Mouse (Mus musculus): ENCODE measurements at regions not wholly inside any gene's neighbourhood (a gene's known extent, or its start where the extent isn't known, plus 50 kb on each side); places are given as distances from the start of the nearest gene placed in this dataset.

GRCm38 (mm10) chr13:34460969-34461368 lies 116.0 kb upstream of the Slc22a23 start:
- Histone ChIP-seq H3K27me3 (replicated peaks) (no peaks in the 10 kb centered on the region), H3K9ac (no peak overlapping the region), H3K36me3 (no peaks in the 10 kb centered on the region), H3K27ac (no peak overlapping the region), H3K4me1 (peaks cover 9% of the 10 kb centered on the region), H3K4me2 (replicated peaks) (no peak overlapping the region), H3K4me3 (no peak overlapping the region), H3K9me3 (no peaks in the 10 kb centered on the region)
- 67% methylated on average over 4 of the region's 4 CpGs for WGBS
- ATAC-seq (ENCODE audit: low FRiP score, low read depth), result no peak

GRCm38 (mm10) chr13:34456051-34456450 lies 111.1 kb upstream of the Slc22a23 start:
- no peaks in the 10 kb centered on the region for H3K27me3 ChIP-seq (replicated peaks)
- H3K4me3 ChIP-seq, result no peak overlapping the region
- ATAC-seq (ENCODE audit: low FRiP score, low read depth), result no peak
- H3K4me2 ChIP-seq (replicated peaks), result no peak overlapping the region
- H3K9ac ChIP-seq, result no peak overlapping the region
- H3K4me1 ChIP-seq, result no peaks in the 10 kb centered on the region
- H3K36me3 ChIP-seq, result no peaks in the 10 kb centered on the region
- no peaks in the 10 kb centered on the region for H3K9me3 ChIP-seq
- WGBS, result 75% methylated on average over 3 of the region's 3 CpGs
- no peak overlapping the region for H3K27ac ChIP-seq

GRCm38 (mm10) chr13:34446806-34447205 lies 101.8 kb upstream of the Slc22a23 start:
- Histone ChIP-seq H3K9ac (no peak overlapping the region), H3K27ac (no peak overlapping the region), H3K4me3 (no peak overlapping the region), H3K4me1 (no peaks in the 10 kb centered on the region), H3K4me2 (replicated peaks) (no peak overlapping the region), H3K36me3 (no peaks in the 10 kb centered on the region), H3K27me3 (replicated peaks) (no peaks in the 10 kb centered on the region), H3K9me3 (no peaks in the 10 kb centered on the region)
- ATAC-seq (ENCODE audit: low FRiP score, low read depth), result no peak

GRCm38 (mm10) chr13:34446327-34446726 lies 101.3 kb upstream of the Slc22a23 start:
- Histone ChIP-seq H3K4me1 (0 out of 2 replicates have a peak, but pooled peaks cover 1% of the 10 kb centered on the region), H3K4me2 (replicated peaks) (no peak overlapping the region), H3K36me3 (no peaks in the 10 kb centered on the region), H3K27ac (no peak overlapping the region), H3K4me3 (no peak overlapping the region), H3K27me3 (replicated peaks) (no peaks in the 10 kb centered on the region), H3K9me3 (no peaks in the 10 kb centered on the region), H3K9ac (no peak overlapping the region)
- 63% methylated on average over 8 of the region's 8 CpGs for WGBS
- ATAC-seq (ENCODE audit: low FRiP score, low read depth), result no peak

- ATAC-seq (ENCODE audit: low FRiP score, low read depth), result no peak
- Histone ChIP-seq H3K9me3 (no peaks in the 10 kb centered on the region), H3K9ac (no peak overlapping the region), H3K36me3 (no peaks in the 10 kb centered on the region), H3K4me2 (replicated peaks) (no peak overlapping the region), H3K27me3 (replicated peaks) (no peaks in the 10 kb centered on the region), H3K27ac (no peak overlapping the region), H3K4me3 (no peak overlapping the region), H3K4me1 (0 out of 2 replicates have a peak, but pooled peaks cover 7% of the 10 kb centered on the region)
- WGBS, result 30% methylated on average over 1 of the region's 1 CpGs
These were observed 96.4 kb upstream of the Slc22a23 start for GRCm38 (mm10) chr13:34441347-34441746.

GRCm38 (mm10) chr13:34427527-34427926 lies 82.5 kb upstream of the Slc22a23 start:
- Histone ChIP-seq H3K4me2 (replicated peaks) (no peak overlapping the region), H3K4me1 (no peaks in the 10 kb centered on the region), H3K27me3 (replicated peaks) (no peaks in the 10 kb centered on the region), H3K27ac (no peak overlapping the region), H3K4me3 (no peak overlapping the region), H3K9ac (no peak overlapping the region), H3K36me3 (no peaks in the 10 kb centered on the region), H3K9me3 (no peaks in the 10 kb centered on the region)
- 91% methylated on average over 1 of the region's 1 CpGs for WGBS
- no peak for ATAC-seq (ENCODE audit: low FRiP score, low read depth)

GRCm38 (mm10) chr13:34424921-34425320 lies 79.9 kb upstream of the Slc22a23 start:
- H3K4me3 ChIP-seq, result no peak overlapping the region
- H3K27ac ChIP-seq, result no peak overlapping the region
- no peaks in the 10 kb centered on the region for H3K9me3 ChIP-seq
- H3K36me3 ChIP-seq, result no peaks in the 10 kb centered on the region
- 64% methylated on average over 3 of the region's 3 CpGs for WGBS
- no peak for ATAC-seq (ENCODE audit: low FRiP score, low read depth)
- H3K4me2 ChIP-seq (replicated peaks), result no peak overlapping the region
- H3K4me1 ChIP-seq, result 0 out of 2 replicates have a peak, but pooled peaks cover 5% of the 10 kb centered on the region
- H3K9ac ChIP-seq, result no peak overlapping the region
- H3K27me3 ChIP-seq (replicated peaks), result no peaks in the 10 kb centered on the region

- WGBS, result 52% methylated on average over 3 of the region's 3 CpGs
- H3K27ac ChIP-seq, result no peak overlapping the region
- no peak overlapping the region for H3K9ac ChIP-seq
- ATAC-seq (ENCODE audit: low FRiP score, low read depth), result no peak
- 0 out of 2 replicates have a peak, but pooled peaks cover 5% of the 10 kb centered on the region for H3K4me1 ChIP-seq
- H3K27me3 ChIP-seq (replicated peaks), result no peaks in the 10 kb centered on the region
- no peak overlapping the region for H3K4me2 ChIP-seq (replicated peaks)
- H3K9me3 ChIP-seq, result no peaks in the 10 kb centered on the region
- no peaks in the 10 kb centered on the region for H3K36me3 ChIP-seq
- H3K4me3 ChIP-seq, result no peak overlapping the region
These were observed 76.7 kb upstream of the Slc22a23 start for GRCm38 (mm10) chr13:34421644-34422043.

- H3K36me3 ChIP-seq, result no peaks in the 10 kb centered on the region
- H3K4me1 ChIP-seq, result 0 out of 2 replicates have a peak, but pooled peaks cover 5% of the 10 kb centered on the region
- 0 out of 2 replicates have a peak, but pooled peaks have one; percentile 53 for ATAC-seq (ENCODE audit: low FRiP score, low read depth)
- no peak overlapping the region for H3K4me3 ChIP-seq
- WGBS, result 56% methylated on average over 8 of the region's 8 CpGs
- H3K4me2 ChIP-seq (replicated peaks), result no peak overlapping the region
- no peak overlapping the region for H3K27ac ChIP-seq
- no peak overlapping the region for H3K9ac ChIP-seq
- no peaks in the 10 kb centered on the region for H3K9me3 ChIP-seq
- no peaks in the 10 kb centered on the region for H3K27me3 ChIP-seq (replicated peaks)
These were observed 75.6 kb upstream of the Slc22a23 start for GRCm38 (mm10) chr13:34420341-34421156.

- no peak overlapping the region for H3K4me3 ChIP-seq
- H3K4me2 ChIP-seq (replicated peaks), result no peak overlapping the region
- no peak overlapping the region for H3K9ac ChIP-seq
- no peaks in the 10 kb centered on the region for H3K9me3 ChIP-seq
- H3K4me1 ChIP-seq, result 0 out of 2 replicates have a peak, but pooled peaks cover 5% of the 10 kb centered on the region
- H3K27ac ChIP-seq, result no peak overlapping the region
- H3K27me3 ChIP-seq (replicated peaks), result no peaks in the 10 kb centered on the region
- no peaks in the 10 kb centered on the region for H3K36me3 ChIP-seq
- WGBS, result 85% methylated on average over 3 of the region's 3 CpGs
- ATAC-seq (ENCODE audit: low FRiP score, low read depth), result no peak
These were observed 74.1 kb upstream of the Slc22a23 start for GRCm38 (mm10) chr13:34419061-34419460.

- WGBS, result 72% methylated on average over 2 of the region's 2 CpGs
- no peak for ATAC-seq (ENCODE audit: low FRiP score, low read depth)
- no peak overlapping the region for H3K4me3 ChIP-seq
These were observed 71.6 kb upstream of the Slc22a23 start for GRCm38 (mm10) chr13:34416603-34417002.

GRCm38 (mm10) chr13:34414533-34414932 lies 69.6 kb upstream of the Slc22a23 start:
- 93% methylated on average over 2 of the region's 2 CpGs for WGBS
- Histone ChIP-seq H3K4me2 (replicated peaks) (no peak overlapping the region), H3K27me3 (replicated peaks) (no peaks in the 10 kb centered on the region), H3K9ac (no peak overlapping the region), H3K9me3 (no peaks in the 10 kb centered on the region), H3K27ac (no peak overlapping the region), H3K4me1 (no peaks in the 10 kb centered on the region), H3K4me3 (no peak overlapping the region), H3K36me3 (no peaks in the 10 kb centered on the region)
- ATAC-seq (ENCODE audit: low FRiP score, low read depth), result no peak

More at GRCm38 (mm10) chr13:34416603-34417002, 71.6 kb upstream of the Slc22a23 start:
- no peaks in the 10 kb centered on the region for H3K27me3 ChIP-seq (replicated peaks)
- H3K9ac ChIP-seq, result no peak overlapping the region
- H3K4me2 ChIP-seq (replicated peaks), result no peak overlapping the region
- 0 out of 2 replicates have a peak, but pooled peaks cover 5% of the 10 kb centered on the region for H3K4me1 ChIP-seq
- H3K27ac ChIP-seq, result no peak overlapping the region
- H3K9me3 ChIP-seq, result no peaks in the 10 kb centered on the region
- H3K36me3 ChIP-seq, result no peaks in the 10 kb centered on the region

- H3K9me3 ChIP-seq, result no peaks in the 10 kb centered on the region
- H3K27me3 ChIP-seq (replicated peaks), result no peaks in the 10 kb centered on the region
- H3K9ac ChIP-seq, result no peak overlapping the region
- WGBS, result 43% methylated on average over 2 of the region's 2 CpGs
- no peak for ATAC-seq (ENCODE audit: low FRiP score, low read depth)
- no peak overlapping the region for H3K4me2 ChIP-seq (replicated peaks)
- no peaks in the 10 kb centered on the region for H3K36me3 ChIP-seq
- no peak overlapping the region for H3K27ac ChIP-seq
- no peak overlapping the region for H3K4me3 ChIP-seq
- no peaks in the 10 kb centered on the region for H3K4me1 ChIP-seq
These were observed 63.7 kb upstream of the Slc22a23 start for GRCm38 (mm10) chr13:34408669-34409055.
